Mouse (Mus musculus) c-Kit-negative CD71-positive TER-119-positive erythroid progenitor cells, embryonic 14.5 days (primary cell): Measurements from ENCODE around the gene Olfm4.

ENCODE experiments used
- DNase-seq: peaks from one replicate; pipeline ENCODE4 v3.0.0-alpha.2; 2013; ENCODE audit warnings: low read depth, low spot score

Gene Olfm4

GRCm38 (mm10) chr14:80026078-80026477, 42.2 kb downstream of the Olfm4 start:
- no peak for DNase-seq

- DNase-seq = no peak
Observed at GRCm38 (mm10) chr14:80029297-80030001, 45.6 kb downstream of the Olfm4 start.

- no peak for DNase-seq
Observed at GRCm38 (mm10) chr14:80039645-80040272, 55.9 kb downstream of the Olfm4 start.

GRCm38 (mm10) chr14:80046104-80046734, 62.3 kb downstream of the Olfm4 start:
- DNase-seq = no peak

- no peak for DNase-seq
Observed at GRCm38 (mm10) chr14:80047368-80048101, 63.7 kb downstream of the Olfm4 start.

- DNase-seq = no peak
Observed at GRCm38 (mm10) chr14:80055725-80056124, 71.8 kb downstream of the Olfm4 start.

GRCm38 (mm10) chr14:80061686-80062085, 77.8 kb downstream of the Olfm4 start:
- no peak for DNase-seq

- no peak for DNase-seq
Observed at GRCm38 (mm10) chr14:80062896-80063295, 79.0 kb downstream of the Olfm4 start.

GRCm38 (mm10) chr14:80070580-80070979, 86.7 kb downstream of the Olfm4 start:
- DNase-seq = no peak
